Mouse (Mus musculus) ES-Bruce4 (cell line): ENCODE data around the gene Adgrl1. TPM values are rescaled to one million over a fixed set of nuclear protein-coding genes. Genes with fewer than 3 reads are reported as not detected.
A peak's percentile ranks its signal among the peaks of the same experiment; 100 is the strongest.

Experiments
- H3K27ac ChIP-seq: 2 replicates; pipeline ENCODE4 v1.5.1; 2012; ENCODE audit warnings: low read length, inconsistent platforms; ENCODE audit not compliant: insufficient read depth
- H3K27me3 ChIP-seq: 2 replicates; pipeline ENCODE4 v1.6.1; 2012; ENCODE audit warnings: mild to moderate bottlenecking, low read length, inconsistent platforms; ENCODE audit not compliant: control insufficient read depth, poor library complexity, insufficient read depth, severe bottlenecking
- H3K36me3 ChIP-seq: 2 replicates; pipeline ENCODE4 v1.6.1; 2012; ENCODE audit warnings: inconsistent platforms, mild to moderate bottlenecking, low read length, moderate library complexity; ENCODE audit not compliant: control insufficient read depth, poor library complexity, insufficient read depth, severe bottlenecking
- H3K4me1 ChIP-seq: one replicate; pipeline ENCODE4 v1.8.1; 2011; ENCODE audit warnings: low read length; ENCODE audit not compliant: control insufficient read depth, insufficient read depth
- H3K4me3 ChIP-seq: 2 replicates; pipeline ENCODE4 v1.5.1; 2011; ENCODE audit warnings: low read depth, mild to moderate bottlenecking, low read length
- H3K9ac ChIP-seq: 2 replicates; pipeline ENCODE4 v1.6.1; 2012; ENCODE audit warnings: low read depth, mild to moderate bottlenecking, inconsistent platforms; ENCODE audit not compliant: poor library complexity, severe bottlenecking
- H3K9me3 ChIP-seq: replicated peaks from 2 replicates; pipeline ENCODE4 v1.6.1; 2012; ENCODE audit warnings: mild to moderate bottlenecking, low read length, inconsistent platforms; ENCODE audit not compliant: control insufficient read depth, poor library complexity, insufficient read depth, severe bottlenecking
- CTCF ChIP-seq: IDR thresholded peaks from one replicate; pipeline ENCODE4 v1.8.1; 2011; ENCODE audit warnings: low read depth, low read length
- EP300 ChIP-seq: IDR thresholded peaks from 2 replicates; pipeline ENCODE4 v1.6.1; 2011; ENCODE audit warnings: low read depth, low read length; ENCODE audit not compliant: insufficient read depth
- POLR2A ChIP-seq: IDR thresholded peaks from one replicate; pipeline ENCODE4 v1.8.1; 2011; ENCODE audit warnings: low read length; ENCODE audit not compliant: insufficient read depth
- polyA plus RNA-seq: library from polyadenylated mRNA; stranded (reverse); fragments of >200 nt; gene quantifications from 2 replicates; pipeline ENCODE4 v1.2.4, GENCODE M21; 2011; ENCODE audit warnings: low read depth; ENCODE audit not compliant: missing spikeins, insufficient read depth, insufficient read length

Gene Adgrl1
- polyA plus RNA-seq, 1 experiment, result 64.7 TPM

DNA sequence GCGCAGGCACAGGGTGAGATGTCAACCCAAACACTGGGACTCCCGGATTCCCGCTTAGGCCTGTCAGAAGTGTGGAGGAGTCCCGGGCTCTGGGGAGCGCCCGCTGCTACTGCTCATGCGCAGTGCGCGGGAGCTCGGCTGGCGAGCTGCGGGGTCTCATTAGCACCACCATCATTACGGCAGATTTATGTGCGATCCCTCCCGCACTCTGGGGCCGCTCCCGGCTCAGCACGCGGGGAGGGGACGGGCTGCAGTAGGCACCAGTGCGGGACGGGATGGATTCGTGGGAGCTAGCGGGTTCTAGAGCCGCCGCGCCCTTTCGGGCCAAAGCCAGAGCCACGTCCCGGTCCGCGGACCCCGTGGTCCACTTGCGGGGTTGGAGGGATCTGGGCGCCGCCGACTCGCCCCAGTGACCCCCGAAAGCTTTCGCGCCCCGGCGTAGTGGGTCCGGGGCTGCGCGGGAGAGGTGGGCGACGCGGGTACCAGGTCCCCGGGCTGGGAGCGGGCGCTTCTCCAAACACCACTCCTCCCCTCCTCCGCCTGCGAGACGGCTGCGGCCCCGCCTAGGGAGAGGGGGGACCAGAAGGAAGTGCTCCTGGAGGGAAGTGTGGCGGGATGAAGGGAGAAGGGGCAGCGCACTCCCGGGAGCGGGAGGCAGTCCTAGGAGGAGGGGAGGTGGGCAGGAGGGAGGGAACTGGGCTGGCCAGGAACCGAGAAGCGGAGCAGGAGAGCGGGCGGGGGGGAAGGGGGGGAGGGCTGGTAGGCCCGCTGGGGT is 24.8 kb upstream of the Adgrl1 start:
- Histone ChIP-seq H3K27me3 (no peaks in the 10 kb centered on the region), H3K27ac (0 out of 2 replicates have a peak overlapping the region, but pooled peaks have one; percentile 5), H3K36me3 (no peaks in the 10 kb centered on the region), H3K4me3 (peak overlapping the region; percentile 84), H3K9me3 (peaks cover 2% of the 10 kb centered on the region; the same call in 1 of the 2 replicates), H3K4me1 (peaks cover 5% of the 10 kb centered on the region), H3K9ac (peak overlapping the region; percentile 74)
- peak; percentile 87; the same call in 1 of the 2 replicates for TF ChIP-seq EP300
- TF ChIP-seq CTCF, result no peak

DNA sequence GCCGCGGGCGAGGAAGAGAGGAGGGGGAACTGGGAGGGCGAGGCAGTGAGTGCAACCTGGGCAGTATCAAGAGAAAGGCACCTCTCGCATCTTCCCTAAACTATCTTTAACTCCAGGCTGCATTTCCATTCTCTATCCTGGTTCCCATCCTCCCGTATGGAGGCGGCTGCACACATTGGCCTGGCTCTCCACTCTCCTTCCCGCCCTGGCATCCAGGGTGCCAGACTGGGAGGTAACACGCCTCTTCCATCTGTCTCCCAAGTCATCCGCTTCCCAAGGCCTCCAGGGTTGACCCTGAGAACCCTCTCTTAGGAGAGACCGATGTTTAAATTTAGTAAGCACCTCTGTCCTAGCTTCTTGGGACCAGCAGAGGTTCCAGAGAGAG is 24.3 kb upstream of the Adgrl1 start:
- TF ChIP-seq EP300 (peak; percentile 47), CTCF (no peak)
- no peaks in the 10 kb centered on the region for H3K27me3 ChIP-seq
- H3K27ac ChIP-seq, result peak overlapping the region; percentile 79
- no peaks in the 10 kb centered on the region for H3K36me3 ChIP-seq
- peak overlapping the region; percentile 84 for H3K4me3 ChIP-seq
- peak overlapping the region; percentile 66 for H3K9ac ChIP-seq
- H3K4me1 ChIP-seq, result peaks cover 5% of the 10 kb centered on the region
- H3K9me3 ChIP-seq, result peaks cover 2% of the 10 kb centered on the region; the same call in 1 of the 2 replicates

- no peaks in the 10 kb centered on the region for H3K27me3 ChIP-seq
Measured at GRCm38 (mm10) chr8:83876080-83876837, 23.6 kb upstream of the Adgrl1 start.

GRCm38 (mm10) chr8:83876838-83877223 is 23.1 kb upstream of the Adgrl1 start:
- Histone ChIP-seq H3K4me3 (peak overlapping the region; percentile 48), H3K9me3 (no peaks in the 10 kb centered on the region), H3K9ac (peak overlapping the region; percentile 66), H3K27me3 (no peaks in the 10 kb centered on the region), H3K36me3 (no peaks in the 10 kb centered on the region), H3K27ac (peak overlapping the region; percentile 88), H3K4me1 (peaks cover 5% of the 10 kb centered on the region)
- TF ChIP-seq POLR2A (no peak), EP300 (0 out of 2 replicates have a peak, but pooled peaks have one; percentile 42), CTCF (peak; percentile 22)

More at GRCm38 (mm10) chr8:83876080-83876837, 23.6 kb upstream of the Adgrl1 start:
- peak overlapping the region; percentile 88 for H3K27ac ChIP-seq
- H3K4me1 ChIP-seq, result peaks cover 5% of the 10 kb centered on the region
- H3K36me3 ChIP-seq, result no peaks in the 10 kb centered on the region
- TF ChIP-seq POLR2A, result no peak
- TF ChIP-seq EP300, result peak; percentile 77; the same call in 1 of the 2 replicates
- H3K9me3 ChIP-seq, result peaks cover 2% of the 10 kb centered on the region; the same call in 1 of the 2 replicates
- H3K9ac ChIP-seq, result peak overlapping the region; percentile 66
- peak overlapping the region; percentile 84 for H3K4me3 ChIP-seq

GRCm38 (mm10) chr8:83888409-83888808 is 11.5 kb upstream of the Adgrl1 start:
- Histone ChIP-seq H3K4me1 (no peaks in the 10 kb centered on the region), H3K36me3 (no peaks in the 10 kb centered on the region), H3K27ac (no peak overlapping the region), H3K9ac (no peak overlapping the region), H3K27me3 (no peaks in the 10 kb centered on the region), H3K4me3 (no peak overlapping the region), H3K9me3 (no peaks in the 10 kb centered on the region)
- TF ChIP-seq EP300, result no peak
- no peak for TF ChIP-seq POLR2A
- TF ChIP-seq CTCF, result no peak

DNA sequence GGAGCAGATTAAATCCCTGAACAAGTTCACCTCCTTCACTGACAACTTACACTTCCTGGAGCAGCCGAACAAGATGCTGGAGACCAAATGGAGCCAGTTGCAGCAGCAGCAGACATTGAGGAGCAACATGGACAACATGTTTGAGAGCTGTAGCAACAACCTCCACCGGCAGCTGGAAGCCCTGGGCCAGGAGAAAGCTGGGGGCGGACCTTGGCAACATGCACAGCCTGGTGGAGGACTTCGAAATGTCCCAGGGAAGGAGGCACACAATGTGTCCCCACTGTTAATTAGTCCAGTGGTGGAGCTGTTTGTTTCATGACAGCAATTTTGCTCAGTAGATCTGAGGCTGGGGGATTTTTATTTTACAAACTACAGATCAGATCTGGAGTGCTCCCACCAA is 7.8 kb upstream of the Adgrl1 start:
- no peaks in the 10 kb centered on the region for H3K27me3 ChIP-seq
- no peak overlapping the region for H3K4me3 ChIP-seq
- no peak overlapping the region for H3K27ac ChIP-seq
- no peaks in the 10 kb centered on the region for H3K9me3 ChIP-seq
- no peaks in the 10 kb centered on the region for H3K36me3 ChIP-seq
- no peak for TF ChIP-seq POLR2A
- TF ChIP-seq CTCF, result no peak
- TF ChIP-seq EP300, result no peak
- H3K4me1 ChIP-seq, result no peaks in the 10 kb centered on the region
- no peak overlapping the region; the same call in 1 of the 2 replicates for H3K9ac ChIP-seq
